Mouse (Mus musculus) stomach, embryonic 14.5 days (tissue): Measurements from ENCODE around the gene Slc35d3. TPM values are rescaled to one million over a fixed set of nuclear protein-coding genes. Genes with fewer than 3 reads are reported as not detected.

Source experiments
- ATAC-seq: fragments of 200-750 bp; cut with Nextera tagmentation; 2 replicates; pipeline ENCODE4 v1.8.0; 2017; ENCODE audit warnings: low read depth, moderate TSS enrichment; ENCODE audit not compliant: insufficient number of reproducible peaks, insufficient read depth, low FRiP score
- H3K27ac ChIP-seq: fragments of 300-500 bp; sonication (generic); 2 replicates; pipeline ENCODE4 v1.5.1; 2014; ENCODE audit warnings: mild to moderate bottlenecking, low read length, moderate library complexity, mixed read lengths
- H3K27me3 ChIP-seq: fragments of 300-500 bp; sonication (generic); 2 replicates; pipeline ENCODE4 v1.6.1; 2014; ENCODE audit warnings: low read length, control low read depth, mixed read lengths; ENCODE audit not compliant: control insufficient read depth, insufficient read depth
- H3K36me3 ChIP-seq: fragments of 300-500 bp; sonication (generic); 2 replicates; pipeline ENCODE4 v1.6.1; 2014; ENCODE audit warnings: mild to moderate bottlenecking, control low read depth, low read length, moderate library complexity, mixed read lengths; ENCODE audit not compliant: control insufficient read depth, insufficient read depth
- H3K4me1 ChIP-seq: fragments of 300-500 bp; sonication (generic); 2 replicates; pipeline ENCODE4 v1.6.1; 2014; ENCODE audit warnings: low read length, control low read depth, mixed read lengths; ENCODE audit not compliant: control insufficient read depth, insufficient read depth
- H3K4me2 ChIP-seq: fragments of 300-500 bp; sonication (generic); replicated peaks from 2 replicates; pipeline ENCODE4 v1.6.1; 2014; ENCODE audit warnings: low read depth, low read length, control low read depth
- H3K4me3 ChIP-seq: fragments of 300-500 bp; sonication (generic); 2 replicates; pipeline ENCODE4 v1.5.1; 2014; ENCODE audit warnings: low read depth, low read length, control low read depth
- H3K9ac ChIP-seq: fragments of 300-500 bp; sonication (generic); replicated peaks from 2 replicates; pipeline ENCODE4 v1.6.1; 2014; ENCODE audit warnings: low read depth, mild to moderate bottlenecking, control low read depth, low read length, moderate library complexity, mixed read lengths
- H3K9me3 ChIP-seq: fragments of 300-500 bp; sonication (generic); 2 replicates; pipeline ENCODE4 v1.6.1; 2016; ENCODE audit warnings: low read depth, low read length, control low read depth; ENCODE audit not compliant: control insufficient read depth
- WGBS: fragments of 180-500 bp; shearing (Covaris S2); extraction: QIAGEN DNeasy Blood & Tissue Kit; methylation state at CpG from one replicate; pipeline ENCODE4 v1.1.7; 2014; 5-methylcytosine and 5-hydroxymethylcytosine counted together
- polyA plus RNA-seq: library from polyadenylated mRNA; unstranded; fragments of >200 nt; fragmentation: Nextera tagmentation; extraction: Ambion mirVana; gene quantifications from 2 replicates; pipeline ENCODE4 v1.2.1, GENCODE M21; 2014

Gene Slc35d3
- 0.14 and 0.21 TPM in 2 replicates for polyA plus RNA-seq

DNA sequence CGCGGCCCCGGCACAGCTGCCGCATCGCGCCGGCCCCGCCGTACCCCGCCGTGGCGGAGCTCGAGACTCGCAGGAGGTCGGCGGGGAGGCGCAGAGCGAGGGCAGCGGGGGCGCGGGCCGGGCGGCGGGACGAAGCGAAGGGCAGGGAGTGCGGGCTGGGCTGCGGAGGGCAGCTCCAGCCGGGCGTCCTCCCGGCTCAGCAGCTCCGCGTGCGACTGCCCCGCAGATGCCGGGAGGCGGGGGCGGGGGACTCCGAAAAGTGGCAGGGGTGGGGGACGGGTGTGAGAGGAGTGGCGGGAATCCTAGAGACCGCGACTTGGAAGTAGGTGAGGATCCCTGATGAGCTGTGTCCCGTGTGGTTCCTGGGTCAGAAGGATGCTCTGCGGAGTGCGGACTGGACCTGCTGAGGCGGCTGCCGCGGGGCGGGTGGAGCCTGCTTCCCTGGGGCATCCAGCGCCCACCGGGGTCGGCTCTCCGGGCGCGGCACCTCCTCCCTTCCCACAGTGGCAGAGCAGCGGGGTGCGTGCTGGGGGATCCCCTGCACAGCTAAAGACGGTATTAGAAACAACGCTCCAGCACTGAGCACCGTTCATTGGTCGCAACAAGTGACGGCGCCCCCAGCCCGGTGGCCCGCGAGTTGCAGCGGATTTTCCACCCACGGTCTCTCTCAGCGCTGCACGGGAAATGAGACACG lies at the start of gene Slc35d3:
Slc35d3 (minus strand) TSS at position 462 of the 694 bp plus-strand sequence.
- Histone ChIP-seq H3K4me3 (peak within 1 kb of the TSS; percentile 54), H3K27me3 (peaks cover 39% of the 10 kb centered on the region), H3K4me2 (peak within 1 kb of the TSS; percentile 100), H3K4me1 (peaks cover 15% of the 10 kb centered on the region; the same call in 1 of the 2 replicates), H3K27ac (no peak within 1 kb of the TSS), H3K9me3 (no peaks in the 10 kb centered on the region), H3K9ac (peak within 1 kb of the TSS; percentile 30; the same call in 1 of the 2 replicates), H3K36me3 (no peaks in the 10 kb centered on the region)
- peak; percentile 35; the same call in 1 of the 2 replicates for ATAC-seq
- under 1% methylated on average over 51 of the region's 72 CpGs for whole genome bisulfite sequencing

- no peak for ATAC-seq
- no peaks in the 10 kb centered on the region for H3K4me1 ChIP-seq
- no peaks in the 10 kb centered on the region for H3K9me3 ChIP-seq
- H3K27me3 ChIP-seq: no peaks in the 10 kb centered on the region
- no peak overlapping the region for H3K27ac ChIP-seq
- no peak overlapping the region for H3K4me2 ChIP-seq
- 55% methylated on average over 2 of the region's 2 CpGs for WGBS
- peaks cover 7% of the 10 kb centered on the region; the same call in 1 of the 2 replicates for H3K36me3 ChIP-seq
- H3K4me3 ChIP-seq: no peak overlapping the region
- no peak overlapping the region for H3K9ac ChIP-seq
Observed at GRCm38 (mm10) chr10:19900191-19900590, 48.9 kb upstream of the Slc35d3 start.

GRCm38 (mm10) chr10:19893976-19894375 lies 42.7 kb upstream of the Slc35d3 start:
- no peak overlapping the region for H3K4me2 ChIP-seq
- 21% methylated on average over 4 of the region's 4 CpGs for WGBS
- no peaks in the 10 kb centered on the region for H3K9me3 ChIP-seq
- no peaks in the 10 kb centered on the region for H3K4me1 ChIP-seq
- H3K36me3 ChIP-seq: 0 out of 2 replicates have a peak, but pooled peaks cover 5% of the 10 kb centered on the region
- H3K27ac ChIP-seq: no peak overlapping the region
- no peak for ATAC-seq
- no peak overlapping the region for H3K4me3 ChIP-seq
- no peaks in the 10 kb centered on the region for H3K27me3 ChIP-seq
- H3K9ac ChIP-seq: no peak overlapping the region

- ATAC-seq: no peak
- no peak overlapping the region for H3K4me2 ChIP-seq
- no peak overlapping the region for H3K9ac ChIP-seq
- H3K4me3 ChIP-seq: no peak overlapping the region
- H3K27ac ChIP-seq: no peak overlapping the region
- H3K4me1 ChIP-seq: no peaks in the 10 kb centered on the region
- H3K36me3 ChIP-seq: 0 out of 2 replicates have a peak, but pooled peaks cover 4% of the 10 kb centered on the region
- no peaks in the 10 kb centered on the region for H3K27me3 ChIP-seq
- WGBS: 39% methylated on average over 6 of the region's 6 CpGs
- no peaks in the 10 kb centered on the region for H3K9me3 ChIP-seq
Observed at GRCm38 (mm10) chr10:19893146-19893545, 41.9 kb upstream of the Slc35d3 start.

DNA sequence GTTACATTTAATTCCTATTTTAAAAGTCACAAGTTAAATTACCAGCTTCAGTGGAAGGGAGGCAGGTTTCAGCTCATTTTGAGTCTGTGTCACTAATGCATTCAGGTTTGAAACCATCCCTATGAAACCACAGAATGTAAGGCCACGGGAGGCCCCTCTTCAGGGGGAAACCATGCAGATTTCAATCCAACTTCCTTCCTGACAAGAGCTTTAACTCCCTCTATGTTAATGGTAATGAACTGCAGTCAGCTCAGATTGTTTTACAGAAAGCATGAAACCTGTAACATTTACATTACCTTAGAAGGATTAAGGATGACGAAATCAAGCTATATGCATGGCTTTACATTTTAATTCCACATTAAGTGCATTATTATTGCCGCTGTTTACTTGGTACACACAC lies 40.4 kb upstream of the Slc35d3 start:
- Histone ChIP-seq H3K4me1 (no peaks in the 10 kb centered on the region), H3K27ac (no peak overlapping the region), H3K9ac (no peak overlapping the region), H3K36me3 (no peaks in the 10 kb centered on the region; the same call in 1 of the 2 replicates), H3K4me2 (no peak overlapping the region), H3K9me3 (no peaks in the 10 kb centered on the region), H3K27me3 (no peaks in the 10 kb centered on the region), H3K4me3 (no peak overlapping the region)
- WGBS: 57% methylated on average over 3 of the region's 3 CpGs
- no peak for ATAC-seq

DNA sequence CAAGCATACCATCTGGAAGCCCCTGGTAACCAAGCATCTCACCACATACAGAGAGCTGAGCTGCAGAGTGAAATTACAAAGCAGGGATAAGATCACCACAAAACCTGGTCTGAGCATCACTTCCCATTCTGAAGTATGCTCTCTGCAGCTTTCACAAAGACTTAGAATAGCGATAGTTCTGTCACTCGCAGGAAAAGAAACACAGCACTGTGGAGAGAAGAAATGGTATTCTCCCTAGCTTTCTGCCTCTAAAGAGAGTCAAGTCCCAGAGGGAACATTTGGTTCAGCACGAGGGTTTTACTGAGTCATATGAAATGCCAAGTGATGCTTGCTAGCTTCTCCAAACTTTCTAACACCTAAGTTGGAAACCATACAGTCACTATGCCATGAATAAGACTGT lies 38.6 kb upstream of the Slc35d3 start:
- 89% methylated on average over 3 of the region's 3 CpGs for WGBS
- no peak overlapping the region for H3K4me2 ChIP-seq
- no peaks in the 10 kb centered on the region; the same call in 1 of the 2 replicates for H3K36me3 ChIP-seq
- H3K4me3 ChIP-seq: no peak overlapping the region
- H3K4me1 ChIP-seq: no peaks in the 10 kb centered on the region
- H3K9ac ChIP-seq: no peak overlapping the region
- H3K27ac ChIP-seq: no peak overlapping the region
- H3K27me3 ChIP-seq: no peaks in the 10 kb centered on the region
- no peak for ATAC-seq
- H3K9me3 ChIP-seq: no peaks in the 10 kb centered on the region

- Histone ChIP-seq H3K9ac (no peak overlapping the region), H3K4me2 (no peak overlapping the region), H3K4me3 (no peak overlapping the region), H3K27ac (no peak overlapping the region), H3K9me3 (no peaks in the 10 kb centered on the region), H3K27me3 (no peaks in the 10 kb centered on the region), H3K4me1 (no peaks in the 10 kb centered on the region), H3K36me3 (no peaks in the 10 kb centered on the region; the same call in 1 of the 2 replicates)
- WGBS: 69% methylated on average over 3 of the region's 3 CpGs
- no peak for ATAC-seq
Observed at GRCm38 (mm10) chr10:19886249-19886648, 35.0 kb upstream of the Slc35d3 start.

DNA sequence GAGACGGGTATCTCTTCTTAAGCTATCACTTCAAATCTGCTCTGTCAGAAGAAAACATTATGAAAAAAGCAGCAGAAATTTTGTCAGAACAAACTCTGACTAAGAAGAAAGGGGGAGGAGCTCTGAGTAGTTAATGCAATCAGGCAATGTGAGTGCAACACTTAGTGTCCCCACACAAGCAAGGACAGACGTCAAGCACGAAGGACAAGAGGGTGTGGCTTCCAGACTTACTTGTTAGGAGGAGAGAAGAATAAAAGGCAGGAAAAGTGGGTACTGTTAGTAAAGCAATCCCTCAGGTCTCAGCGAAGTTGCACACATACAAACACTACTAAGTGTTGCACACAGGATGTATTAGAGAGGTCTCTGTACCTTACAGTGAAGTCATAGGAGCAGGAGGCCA lies 33.1 kb upstream of the Slc35d3 start:
- WGBS: 64% methylated on average over 4 of the region's 4 CpGs
- no peaks in the 10 kb centered on the region for H3K9me3 ChIP-seq
- H3K4me1 ChIP-seq: no peaks in the 10 kb centered on the region
- H3K27me3 ChIP-seq: no peaks in the 10 kb centered on the region
- no peak overlapping the region for H3K4me2 ChIP-seq
- H3K4me3 ChIP-seq: no peak overlapping the region
- H3K9ac ChIP-seq: no peak overlapping the region
- no peak for ATAC-seq
- H3K36me3 ChIP-seq: no peaks in the 10 kb centered on the region; the same call in 1 of the 2 replicates
- no peak overlapping the region for H3K27ac ChIP-seq
